Mouse (Mus musculus): ENCODE measurements around the gene Tbx6. TPM values are rescaled to one million over a fixed set of nuclear protein-coding genes. Genes with fewer than 3 reads are reported as not detected.
A peak's percentile ranks its signal among the peaks of the same experiment; 100 is the strongest.

Gene Tbx6
- polyA plus RNA-seq, 1 experiment from 2014 or later = 0.08 TPM

GRCm38 (mm10) chr7:126784469-126784868 is 3.2 kb downstream of the Tbx6 start:
- no peak for ATAC-seq (ENCODE audit: low FRiP score, low TSS enrichment)
- no peak overlapping the region for H3K9ac ChIP-seq (ENCODE audit: low read length)
- DNase-seq (ENCODE audit: low spot score) = no peak
- no peak overlapping the region for H3K4me3 ChIP-seq (ENCODE audit: low read depth, low read length)
- peaks cover 36% of the 10 kb centered on the region for H3K36me3 ChIP-seq (ENCODE audit: control insufficient read depth, insufficient read depth, low read length)
- H3K27ac ChIP-seq (replicated peaks) = no peak overlapping the region
- TF ChIP-seq EP300 (optimal IDR thresholded peaks at IDR 0.05) = no peak
- no peak for TF ChIP-seq CTCF (IDR thresholded peaks at IDR 0.05; ENCODE audit: low read depth)
- no peaks in the 10 kb centered on the region for H3K27me3 ChIP-seq (ENCODE audit: control insufficient read depth, insufficient read depth, low read length)
- no peaks in the 10 kb centered on the region for H3K9me3 ChIP-seq (ENCODE audit: control insufficient read depth, low read length)
- peaks cover 6% of the 10 kb centered on the region for H3K4me1 ChIP-seq (replicated peaks; ENCODE audit: control insufficient read depth, insufficient read depth)
- WGBS = 82% methylated on average over 7 of the region's 7 CpGs
- H3K4me2 ChIP-seq (replicated peaks; ENCODE audit: low read depth) = no peak overlapping the region

GRCm38 (mm10) chr7:126785056-126785455 is 3.8 kb downstream of the Tbx6 start:
- Histone ChIP-seq H3K4me2 (replicated peaks; ENCODE audit: low read depth) (no peak overlapping the region), H3K27ac (replicated peaks) (no peak overlapping the region), H3K9ac (ENCODE audit: low read length) (no peak overlapping the region), H3K4me1 (replicated peaks; ENCODE audit: control insufficient read depth, insufficient read depth) (peaks cover 6% of the 10 kb centered on the region), H3K9me3 (ENCODE audit: control insufficient read depth, low read length) (no peaks in the 10 kb centered on the region), H3K27me3 (ENCODE audit: control insufficient read depth, insufficient read depth, low read length) (no peaks in the 10 kb centered on the region), H3K36me3 (ENCODE audit: control insufficient read depth, insufficient read depth, low read length) (peaks cover 38% of the 10 kb centered on the region), H3K4me3 (ENCODE audit: low read depth, low read length) (no peak overlapping the region)
- no peak for TF ChIP-seq EP300 (optimal IDR thresholded peaks at IDR 0.05)
- TF ChIP-seq CTCF (IDR thresholded peaks at IDR 0.05; ENCODE audit: low read depth) = no peak
- WGBS = 55% methylated on average over 4 of the region's 4 CpGs
- ATAC-seq (ENCODE audit: low FRiP score, low TSS enrichment) = no peak
- no peak for DNase-seq (ENCODE audit: low spot score)

- Histone ChIP-seq H3K4me1 (replicated peaks; ENCODE audit: control insufficient read depth, insufficient read depth) (peaks cover 2% of the 10 kb centered on the region), H3K4me2 (replicated peaks; ENCODE audit: low read depth) (no peak overlapping the region), H3K4me3 (ENCODE audit: low read depth, low read length) (no peak overlapping the region), H3K27me3 (ENCODE audit: control insufficient read depth, insufficient read depth, low read length) (no peaks in the 10 kb centered on the region), H3K9ac (ENCODE audit: low read length) (no peak overlapping the region), H3K27ac (replicated peaks) (no peak overlapping the region), H3K9me3 (ENCODE audit: control insufficient read depth, low read length) (no peaks in the 10 kb centered on the region), H3K36me3 (ENCODE audit: control insufficient read depth, insufficient read depth, low read length) (peaks cover 38% of the 10 kb centered on the region)
- no peak for ATAC-seq (ENCODE audit: low FRiP score, low TSS enrichment)
- no peak for DNase-seq (ENCODE audit: low spot score)
- 90% methylated on average over 14 of the region's 14 CpGs for WGBS
- no peak for TF ChIP-seq EP300 (optimal IDR thresholded peaks at IDR 0.05)
- no peak for TF ChIP-seq CTCF (IDR thresholded peaks at IDR 0.05; ENCODE audit: low read depth)
Observed at GRCm38 (mm10) chr7:126786142-126786541, 4.9 kb downstream of the Tbx6 start.

GRCm38 (mm10) chr7:126789141-126789540 is 7.9 kb downstream of the Tbx6 start:
- DNase-seq (ENCODE audit: low spot score) (no peak), ATAC-seq (ENCODE audit: low FRiP score, low TSS enrichment) (no peak)
- no peak for TF ChIP-seq CTCF (IDR thresholded peaks at IDR 0.05; ENCODE audit: low read depth)
- no peak for TF ChIP-seq EP300 (optimal IDR thresholded peaks at IDR 0.05)
- Histone ChIP-seq H3K4me3 (ENCODE audit: low read depth, low read length) (no peak overlapping the region), H3K9me3 (ENCODE audit: control insufficient read depth, low read length) (no peaks in the 10 kb centered on the region), H3K27me3 (ENCODE audit: control insufficient read depth, insufficient read depth, low read length) (no peaks in the 10 kb centered on the region), H3K4me1 (replicated peaks; ENCODE audit: control insufficient read depth, insufficient read depth) (no peaks in the 10 kb centered on the region), H3K4me2 (replicated peaks; ENCODE audit: low read depth) (no peak overlapping the region), H3K27ac (replicated peaks) (no peak overlapping the region), H3K36me3 (ENCODE audit: control insufficient read depth, insufficient read depth, low read length) (peaks cover 38% of the 10 kb centered on the region), H3K9ac (ENCODE audit: low read length) (no peak overlapping the region)
- 84% methylated on average over 4 of the region's 4 CpGs for WGBS

GRCm38 (mm10) chr7:126791851-126792720 is 10.8 kb downstream of the Tbx6 start, which contains the start of gene Ppp4c:
TSS of gene Ppp4c (minus strand) at chr7:126792496.
- Histone ChIP-seq H3K27ac (replicated peaks) (peak within 1 kb of the TSS; percentile 99), H3K27me3 (ENCODE audit: control insufficient read depth, insufficient read depth, low read length) (no peaks in the 10 kb centered on the region), H3K9ac (ENCODE audit: low read length) (peak within 1 kb of the TSS; percentile 96), H3K9me3 (ENCODE audit: control insufficient read depth, low read length) (no peaks in the 10 kb centered on the region), H3K4me3 (ENCODE audit: low read depth, low read length) (peak within 1 kb of the TSS; percentile 96), H3K36me3 (ENCODE audit: control insufficient read depth, insufficient read depth, low read length) (peaks cover 33% of the 10 kb centered on the region), H3K4me1 (replicated peaks; ENCODE audit: control insufficient read depth, insufficient read depth) (no peaks in the 10 kb centered on the region), H3K4me2 (replicated peaks; ENCODE audit: low read depth) (peak within 1 kb of the TSS; percentile 64)
- ATAC-seq (ENCODE audit: low FRiP score, low TSS enrichment) (peak; percentile 93), DNase-seq (ENCODE audit: low spot score) (peak; percentile 99)
- TF ChIP-seq EP300 (optimal IDR thresholded peaks at IDR 0.05) (no peak), CTCF (IDR thresholded peaks at IDR 0.05; ENCODE audit: low read depth) (no peak; the same call in none of the 2 replicates)
- WGBS = under 1% methylated on average over 77 of the region's 83 CpGs
